Mouse (Mus musculus) forebrain, embryonic 11.5 days (tissue): ENCODE results near the gene Pip5k1a. TPM values are rescaled to one million over a fixed set of nuclear protein-coding genes. Genes with fewer than 3 reads are reported as not detected.
"Not testable (repeated sequence)": the region's sequence is repeated elsewhere in the genome, so short reads cannot be mapped to it uniquely, and the experiment has no call there.

ENCODE experiments used
- ATAC-seq: fragments of 200-750 bp; cut with Nextera tagmentation; replicated peaks from 2 replicates; pipeline ENCODE4 v1.8.0; 2017; ENCODE audit warnings: moderate TSS enrichment; ENCODE audit not compliant: low FRiP score
- DNase-seq: peaks from one replicate; pipeline ENCODE4 v3.0.0-alpha.2; 2017; ENCODE audit warnings: low spot score
- H3K27ac ChIP-seq: fragments of 300-500 bp; sonication (generic); 2 replicates; pipeline ENCODE4 v1.5.1; 2014; ENCODE audit warnings: low read depth, low read length
- H3K27me3 ChIP-seq: fragments of 300-500 bp; sonication (generic); 2 replicates; pipeline ENCODE4 v1.6.1; 2014; ENCODE audit warnings: mild to moderate bottlenecking, low read length, mixed read lengths; ENCODE audit not compliant: control insufficient read depth, insufficient read depth
- H3K36me3 ChIP-seq: fragments of 300-500 bp; sonication (generic); 2 replicates; pipeline ENCODE4 v1.6.1; 2014; ENCODE audit warnings: mild to moderate bottlenecking, low read length, moderate library complexity, mixed read lengths; ENCODE audit not compliant: control insufficient read depth, insufficient read depth
- H3K4me1 ChIP-seq: fragments of 300-500 bp; sonication (generic); replicated peaks from 2 replicates; pipeline ENCODE4 v1.6.1; 2014; ENCODE audit warnings: low read length, mixed read lengths; ENCODE audit not compliant: control insufficient read depth, insufficient read depth
- H3K4me2 ChIP-seq: fragments of 300-500 bp; sonication (generic); 2 replicates; pipeline ENCODE4 v1.6.1; 2014; ENCODE audit warnings: low read depth, mild to moderate bottlenecking, low read length, moderate library complexity, mixed read lengths; ENCODE audit not compliant: severe bottlenecking
- H3K4me3 ChIP-seq: fragments of 300-500 bp; sonication (generic); 2 replicates; pipeline ENCODE4 v1.5.1; 2014; ENCODE audit warnings: low read depth, low read length
- H3K9ac ChIP-seq: fragments of 300-500 bp; sonication (generic); 2 replicates; pipeline ENCODE4 v1.6.1; 2014; ENCODE audit warnings: low read length
- H3K9me3 ChIP-seq: fragments of 300-500 bp; sonication (generic); 2 replicates; pipeline ENCODE4 v1.6.1; 2016; ENCODE audit warnings: low read length, mixed read lengths; ENCODE audit not compliant: control insufficient read depth
- WGBS: fragments of 180-500 bp; shearing (Covaris S2); extraction: QIAGEN DNeasy Blood & Tissue Kit; methylation state at CpG from one replicate; pipeline ENCODE4 v1.1.7; 2014; 5-methylcytosine and 5-hydroxymethylcytosine counted together
- polyA plus RNA-seq: library from polyadenylated mRNA; unstranded; fragments of >200 nt; fragmentation: Nextera tagmentation; extraction: Ambion mirVana; gene quantifications from 2 replicates; pipeline ENCODE4 v1.2.1, GENCODE M21; 2014

The Pip5k1a gene
- polyA plus RNA-seq, 1 experiment from 2014 or later, result 13.7 TPM

DNA sequence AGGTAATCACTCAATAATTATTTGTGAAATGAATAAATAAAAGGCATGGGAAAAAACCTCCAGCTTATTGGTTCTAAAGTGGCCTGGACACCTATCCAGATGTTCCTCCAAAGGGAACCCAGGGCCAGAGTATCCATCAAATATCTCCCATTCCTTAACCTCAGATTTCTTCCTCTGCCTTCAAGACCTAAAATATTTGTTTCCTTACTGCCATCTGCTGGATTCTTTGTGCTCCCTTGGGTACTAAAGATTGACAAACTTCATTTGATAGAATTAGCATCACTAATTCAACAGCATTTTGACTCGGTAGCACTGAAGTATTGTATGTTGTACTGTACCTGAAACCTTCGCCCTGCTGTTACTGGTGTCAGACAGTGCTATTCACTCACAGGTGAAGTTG, 1.2 kb upstream of the Pip5k1a start:
- Histone ChIP-seq H3K9ac (no peak overlapping the region), H3K4me3 (no peak overlapping the region), H3K9me3 (no peaks in the 10 kb centered on the region), H3K36me3 (no peaks in the 10 kb centered on the region), H3K4me1 (peaks cover 11% of the 10 kb centered on the region), H3K27ac (no peak overlapping the region), H3K27me3 (no peaks in the 10 kb centered on the region), H3K4me2 (no peak overlapping the region)
- DNase-seq (no peak), ATAC-seq (no peak)
- WGBS, result 69% methylated on average over 2 of the region's 2 CpGs

DNA sequence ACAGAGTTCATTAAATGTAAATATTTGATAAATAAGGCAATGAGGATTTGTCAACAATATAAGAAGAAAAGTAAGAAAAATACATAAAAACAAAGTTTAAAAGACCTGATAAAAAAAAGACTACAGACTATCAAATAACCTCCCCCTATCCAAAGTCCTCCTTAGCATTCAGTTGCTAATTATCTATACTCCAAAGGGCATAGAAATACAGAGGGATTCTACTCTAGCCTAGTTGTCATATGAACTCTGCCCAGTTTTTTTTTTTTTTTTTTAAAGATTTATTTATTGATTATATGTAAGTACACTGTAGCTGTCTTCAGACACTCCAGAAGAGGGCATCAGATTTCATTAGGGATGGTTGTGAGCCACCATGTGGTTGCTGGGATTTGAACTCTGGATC, 578 bp upstream of the Pip5k1a start:
- peak overlapping the region; percentile 98; the same call in 1 of the 2 replicates for H3K4me3 ChIP-seq
- not testable (repeated sequence) for H3K9ac ChIP-seq, H3K9me3 ChIP-seq, H3K27me3 ChIP-seq, H3K27ac ChIP-seq, DNase-seq, H3K4me1 ChIP-seq, H3K36me3 ChIP-seq, ATAC-seq
- H3K4me2 ChIP-seq, result peak overlapping the region; percentile 55; the same call in 1 of the 2 replicates

DNA sequence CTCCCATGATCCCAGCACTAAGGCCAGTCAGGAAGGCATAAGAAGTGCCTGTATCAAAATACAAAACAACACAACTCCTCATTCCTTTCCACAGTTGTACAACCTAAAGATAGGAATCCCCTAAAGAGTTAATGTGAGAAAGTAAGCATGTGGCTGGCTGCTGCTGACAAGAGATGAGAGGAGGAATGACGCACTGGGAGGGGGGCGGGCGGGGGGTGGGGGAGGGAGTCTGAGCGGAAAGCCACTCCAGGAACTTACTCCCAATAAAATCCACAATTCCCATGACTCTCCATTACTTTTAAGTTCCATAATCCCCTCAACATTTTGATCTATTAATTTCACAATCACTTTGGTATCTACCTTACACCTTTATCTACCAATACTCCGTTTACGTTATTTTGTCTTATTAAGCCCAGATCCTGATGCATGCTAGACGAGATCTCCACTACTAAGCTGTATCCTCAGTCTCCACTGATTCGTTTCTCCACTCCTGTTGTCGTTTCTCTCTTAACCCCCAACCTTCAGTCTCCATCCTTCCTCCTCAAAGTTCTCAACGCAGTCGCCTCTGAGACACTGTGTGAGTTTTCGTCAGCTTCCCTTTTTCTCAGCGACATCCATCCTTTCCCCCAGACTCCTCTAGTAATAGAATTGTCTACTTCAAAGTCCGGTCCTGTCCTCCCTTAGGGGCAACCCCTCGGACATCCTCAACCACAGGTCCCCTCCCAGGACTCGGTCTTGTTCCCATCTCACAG, 968 bp downstream of the Pip5k1a start:
- Histone ChIP-seq H3K27ac (peak overlapping the region; percentile 70), H3K4me3 (peak overlapping the region; percentile 98), H3K27me3 (no peaks in the 10 kb centered on the region), H3K4me2 (peak overlapping the region; percentile 58), H3K9ac (peak overlapping the region; percentile 93), H3K9me3 (no peaks in the 10 kb centered on the region), H3K4me1 (peaks cover 5% of the 10 kb centered on the region), H3K36me3 (no peaks in the 10 kb centered on the region)
- WGBS, result under 1% methylated on average over 16 of the region's 16 CpGs
- DNase-seq (no peak), ATAC-seq (no peak)

DNA sequence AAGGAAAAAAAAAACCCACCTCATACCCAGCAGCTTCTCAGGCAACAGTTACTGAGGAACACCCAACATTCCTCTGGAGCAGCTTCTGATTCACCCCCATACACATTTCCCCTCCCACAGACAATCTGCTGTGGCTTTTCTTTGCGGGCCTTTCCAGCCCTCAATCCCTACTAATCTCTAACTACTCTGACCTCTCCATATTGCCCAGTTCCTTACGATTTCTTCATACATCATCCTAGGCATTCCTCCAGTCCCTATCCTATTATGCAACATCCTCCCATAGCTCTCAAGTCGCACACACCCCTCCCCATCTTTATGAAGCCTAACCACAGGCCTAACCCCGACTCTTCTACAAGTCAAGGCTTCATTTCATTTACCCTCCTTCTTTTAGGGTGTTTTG, 1.6 kb downstream of the Pip5k1a start:
- Histone ChIP-seq H3K4me1 (peaks cover 5% of the 10 kb centered on the region), H3K4me3 (peak overlapping the region; percentile 98), H3K9ac (peak overlapping the region; percentile 93; the same call in 1 of the 2 replicates), H3K27ac (no peak overlapping the region), H3K4me2 (peak overlapping the region; percentile 58), H3K36me3 (no peaks in the 10 kb centered on the region), H3K27me3 (no peaks in the 10 kb centered on the region), H3K9me3 (no peaks in the 10 kb centered on the region)
- WGBS, result 78% methylated on average over 4 of the region's 4 CpGs
- ATAC-seq, result no peak
- DNase-seq, result no peak

DNA sequence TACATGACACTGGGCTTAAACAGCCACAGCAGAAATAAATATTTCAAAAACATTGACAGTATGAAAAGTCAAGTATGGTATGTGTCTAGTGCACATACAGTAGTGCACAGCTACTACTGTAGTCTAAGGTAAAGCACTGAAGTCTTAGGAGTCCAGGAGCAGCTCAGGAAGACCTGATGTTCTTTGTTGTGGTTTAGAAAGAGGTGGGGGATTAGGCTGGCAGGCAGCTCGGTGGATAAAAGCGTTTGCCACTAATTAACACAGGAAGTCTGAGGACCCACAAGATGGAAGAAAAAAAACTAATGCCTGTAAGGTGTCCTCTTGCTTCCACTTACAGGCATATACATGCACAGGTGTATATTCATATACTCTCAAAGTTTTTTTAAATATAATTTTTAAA, 5.9 kb downstream of the Pip5k1a start:
- no peaks in the 10 kb centered on the region for H3K9me3 ChIP-seq
- no peaks in the 10 kb centered on the region for H3K27me3 ChIP-seq
- H3K4me1 ChIP-seq, result peaks cover 5% of the 10 kb centered on the region
- H3K9ac ChIP-seq, result no peak overlapping the region
- ATAC-seq, result no peak
- H3K4me3 ChIP-seq, result no peak overlapping the region
- H3K4me2 ChIP-seq, result no peak overlapping the region
- no peaks in the 10 kb centered on the region for H3K36me3 ChIP-seq
- WGBS, result 11% methylated on average over 2 of the region's 2 CpGs
- no peak for DNase-seq
- no peak overlapping the region for H3K27ac ChIP-seq

DNA sequence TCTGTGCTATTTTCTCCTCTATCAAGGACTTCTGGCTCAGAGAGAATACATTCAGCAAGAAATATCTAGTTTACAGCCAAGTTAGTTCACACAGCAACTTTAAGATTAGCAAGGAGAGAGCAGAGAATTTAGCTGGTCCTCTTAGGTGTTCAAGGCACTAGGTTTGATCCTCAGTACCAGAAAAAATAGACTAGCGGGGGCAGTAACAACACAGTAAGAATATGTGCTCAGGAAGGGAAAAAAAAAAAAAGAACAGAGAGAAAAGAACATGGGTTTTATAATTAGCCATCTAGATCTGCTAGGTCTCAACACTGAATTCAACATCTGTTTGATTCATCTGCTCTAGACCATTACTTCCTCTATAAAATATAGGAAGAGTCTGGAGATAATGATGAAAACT, 18.7 kb downstream of the Pip5k1a start:
- DNase-seq (no peak), ATAC-seq (no peak)
- Histone ChIP-seq H3K27ac (no peak overlapping the region), H3K4me1 (no peaks in the 10 kb centered on the region), H3K36me3 (no peaks in the 10 kb centered on the region; the same call in 1 of the 2 replicates), H3K27me3 (no peaks in the 10 kb centered on the region), H3K4me2 (no peak overlapping the region), H3K9ac (no peak overlapping the region), H3K4me3 (no peak overlapping the region), H3K9me3 (no peaks in the 10 kb centered on the region)
- WGBS, result 96% methylated on average over 1 of the region's 1 CpGs

- no peak overlapping the region for H3K4me3 ChIP-seq
- H3K4me1 ChIP-seq, result no peaks in the 10 kb centered on the region
- ATAC-seq (no peak), DNase-seq (no peak)
- H3K27ac ChIP-seq, result no peak overlapping the region
- H3K9ac ChIP-seq, result no peak overlapping the region
- H3K4me2 ChIP-seq, result no peak overlapping the region
- no peaks in the 10 kb centered on the region for H3K9me3 ChIP-seq
- H3K27me3 ChIP-seq, result no peaks in the 10 kb centered on the region
- H3K36me3 ChIP-seq, result peaks cover 25% of the 10 kb centered on the region
- WGBS, result 93% methylated on average over 2 of the region's 2 CpGs
Measured at GRCm38 (mm10) chr3:95071606-95072005, 35.1 kb downstream of the Pip5k1a start.

DNA sequence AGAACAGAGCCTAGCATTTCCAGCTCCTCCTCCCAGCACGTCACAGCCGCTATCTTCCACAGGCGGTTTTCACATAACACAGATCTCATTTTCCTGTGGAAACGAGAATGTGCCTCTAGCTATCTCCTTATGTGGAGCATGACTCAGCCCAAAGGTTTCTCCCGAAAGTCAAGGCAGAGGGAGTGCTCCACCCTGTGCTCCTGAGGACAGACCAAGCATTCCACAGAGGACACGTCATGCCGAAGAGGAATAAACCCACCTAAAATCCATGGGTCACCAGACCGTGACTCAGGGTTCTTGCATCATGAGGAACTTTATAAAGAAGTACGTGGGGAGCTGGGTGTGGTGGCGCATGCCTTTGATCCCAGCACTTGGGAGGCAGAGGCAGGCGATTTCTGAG, 40.2 kb downstream of the Pip5k1a start:
- 93% methylated on average over 11 of the region's 11 CpGs for WGBS
- no peak overlapping the region for H3K9ac ChIP-seq

GRCm38 (mm10) chr3:95066095-95066494, 40.6 kb downstream of the Pip5k1a start:
- no peak overlapping the region for H3K4me2 ChIP-seq
- H3K27me3 ChIP-seq, result no peaks in the 10 kb centered on the region
- H3K9ac ChIP-seq, result no peak overlapping the region
- H3K4me1 ChIP-seq, result no peaks in the 10 kb centered on the region
- DNase-seq (no peak), ATAC-seq (no peak)
- H3K27ac ChIP-seq, result no peak overlapping the region
- no peak overlapping the region for H3K4me3 ChIP-seq
- H3K36me3 ChIP-seq, result peaks cover 38% of the 10 kb centered on the region
- WGBS, result 94% methylated on average over 6 of the region's 6 CpGs
- no peaks in the 10 kb centered on the region for H3K9me3 ChIP-seq

More for the DNA sequence above, 40.2 kb downstream of the Pip5k1a start:
- Histone ChIP-seq H3K36me3 (peaks cover 40% of the 10 kb centered on the region), H3K9me3 (no peaks in the 10 kb centered on the region), H3K4me2 (no peak overlapping the region), H3K27me3 (no peaks in the 10 kb centered on the region), H3K27ac (no peak overlapping the region), H3K4me3 (no peak overlapping the region), H3K4me1 (no peaks in the 10 kb centered on the region)
- ATAC-seq (no peak), DNase-seq (no peak)
